Mouse (Mus musculus) hindbrain, postnatal 0 days (tissue): Measurements from ENCODE around the gene Zfpm1. TPM values are rescaled to one million over a fixed set of nuclear protein-coding genes. Genes with fewer than 3 reads are reported as not detected.

Source experiments
- ATAC-seq: fragments of 200-750 bp; cut with Nextera tagmentation; 2 replicates; pipeline ENCODE4 v1.8.0; 2017; ENCODE audit warnings: mild to moderate bottlenecking, moderate TSS enrichment, moderate library complexity
- DNase-seq: peaks from one replicate; pipeline ENCODE4 v3.0.0-alpha.2; 2015; ENCODE audit warnings: low spot score
- H3K27ac ChIP-seq: fragments of 300-500 bp; sonication (generic); 2 replicates; pipeline ENCODE4 v1.5.1; 2014; ENCODE audit warnings: mild to moderate bottlenecking
- H3K27me3 ChIP-seq: fragments of 300-500 bp; sonication (generic); 2 replicates; pipeline ENCODE4 v1.6.1; 2014; ENCODE audit warnings: low read length, mixed read lengths; ENCODE audit not compliant: insufficient read depth
- H3K36me3 ChIP-seq: fragments of 300-500 bp; sonication (generic); 2 replicates; pipeline ENCODE4 v1.6.1; 2014; ENCODE audit warnings: low read length, mixed read lengths; ENCODE audit not compliant: insufficient read depth
- H3K4me1 ChIP-seq: fragments of 300-500 bp; sonication (generic); 2 replicates; pipeline ENCODE4 v1.6.1; 2014; ENCODE audit warnings: antibody characterized with exemption, low read length, mixed read lengths; ENCODE audit not compliant: insufficient read depth
- H3K4me2 ChIP-seq: fragments of 300-500 bp; sonication (generic); 2 replicates; pipeline ENCODE4 v1.6.1; 2014; ENCODE audit warnings: low read depth, mild to moderate bottlenecking, low read length, moderate library complexity, mixed read lengths
- H3K4me3 ChIP-seq: fragments of 300-500 bp; sonication (generic); 2 replicates; pipeline ENCODE4 v1.5.1; 2014; ENCODE audit warnings: low read length
- H3K9ac ChIP-seq: fragments of 300-500 bp; sonication (generic); replicated peaks from 2 replicates; pipeline ENCODE4 v1.6.1; 2014; ENCODE audit warnings: mild to moderate bottlenecking, low read length, moderate library complexity, mixed read lengths
- H3K9me3 ChIP-seq: fragments of 300-500 bp; sonication (generic); 2 replicates; pipeline ENCODE4 v1.6.1; 2016; ENCODE audit warnings: low read length, mixed read lengths
- CTCF ChIP-seq: IDR thresholded peaks from 2 replicates; pipeline ENCODE4 v1.5.1; 2016; ENCODE audit warnings: antibody characterized with exemption, control low read depth, low read depth
- WGBS: fragments of 180-500 bp; shearing (Covaris S2); extraction: QIAGEN DNeasy Blood & Tissue Kit; methylation state at CpG from one replicate; pipeline ENCODE4 v1.1.7; 2014; 5-methylcytosine and 5-hydroxymethylcytosine counted together
- polyA plus RNA-seq: library from polyadenylated mRNA; unstranded; fragments of >200 nt; fragmentation: Nextera tagmentation; extraction: Ambion mirVana; gene quantifications from 2 replicates; pipeline ENCODE4 v1.2.1, GENCODE M21; 2015
- total RNA-seq: library from RNA; depleted of rRNA; stranded (reverse); fragments of >200 nt; gene quantifications from 2 replicates; pipeline ENCODE4 v1.2.3, GENCODE M21; 2014

Gene Zfpm1
- total and polyA plus RNA-seq, 2 experiments from 2014 or later, result 1.5 to 28.0 TPM

DNA sequence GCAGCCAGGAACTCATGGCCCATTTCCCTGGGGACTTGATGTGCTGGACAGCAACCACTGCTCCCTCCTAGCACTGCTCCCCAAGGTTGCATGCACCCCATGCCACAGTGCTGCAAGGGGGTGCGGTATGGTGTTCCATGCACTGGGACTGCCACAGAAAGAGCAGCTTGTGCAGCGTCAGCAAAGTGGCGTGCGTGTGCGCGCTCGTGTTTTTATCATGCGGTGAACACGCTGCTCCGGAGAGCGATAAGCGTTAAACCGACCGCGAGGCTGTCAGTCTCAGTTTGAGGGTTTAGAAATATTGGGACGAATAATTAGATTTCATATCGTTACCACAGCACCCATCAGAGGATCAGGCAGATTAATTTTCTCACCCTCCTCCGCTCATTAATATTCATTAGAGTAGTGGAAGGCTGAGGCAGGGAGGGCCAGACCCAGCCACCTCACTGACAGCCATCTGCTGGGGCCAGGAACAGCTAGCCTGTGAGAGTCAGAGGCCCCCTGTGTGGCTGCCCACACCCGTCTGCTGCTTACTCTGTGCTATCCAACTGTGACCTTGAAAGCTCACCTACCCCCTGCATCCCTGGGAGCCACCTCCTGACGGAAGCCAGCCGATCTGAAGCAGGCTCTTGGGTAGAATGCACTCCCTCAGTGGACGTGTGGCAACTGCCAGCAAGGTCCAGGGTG is 47.8 kb downstream of the Zfpm1 start:
- H3K4me1 ChIP-seq, result peaks cover 8% of the 10 kb centered on the region; the same call in 1 of the 2 replicates
- no peak for TF ChIP-seq CTCF
- H3K27me3 ChIP-seq, result no peaks in the 10 kb centered on the region
- no peak overlapping the region for H3K9ac ChIP-seq
- no peak overlapping the region for H3K27ac ChIP-seq
- H3K9me3 ChIP-seq, result no peaks in the 10 kb centered on the region
- ATAC-seq (0 out of 2 replicates have a peak, but pooled peaks have one; percentile 11), DNase-seq (peak; percentile 26)
- 54% methylated on average over 22 of the region's 22 CpGs for WGBS
- H3K36me3 ChIP-seq, result 0 out of 2 replicates have a peak, but pooled peaks cover 4% of the 10 kb centered on the region
- no peak overlapping the region for H3K4me2 ChIP-seq
- no peak overlapping the region for H3K4me3 ChIP-seq

GRCm38 (mm10) chr8:122330446-122331133 is 48.6 kb downstream of the Zfpm1 start:
- no peak for TF ChIP-seq CTCF
- 74% methylated on average over 12 of the region's 12 CpGs for WGBS
- no peak overlapping the region for H3K4me2 ChIP-seq
- DNase-seq (no peak), ATAC-seq (no peak)
- 0 out of 2 replicates have a peak, but pooled peaks cover 5% of the 10 kb centered on the region for H3K27me3 ChIP-seq
- 0 out of 2 replicates have a peak, but pooled peaks cover 4% of the 10 kb centered on the region for H3K36me3 ChIP-seq
- H3K9me3 ChIP-seq, result no peaks in the 10 kb centered on the region
- H3K9ac ChIP-seq, result no peak overlapping the region
- no peak overlapping the region for H3K4me3 ChIP-seq
- no peak overlapping the region for H3K27ac ChIP-seq
- peaks cover 11% of the 10 kb centered on the region for H3K4me1 ChIP-seq

GRCm38 (mm10) chr8:122331134-122331523 is 49.2 kb downstream of the Zfpm1 start:
- 0 out of 2 replicates have a peak, but pooled peaks cover 4% of the 10 kb centered on the region for H3K36me3 ChIP-seq
- H3K27ac ChIP-seq, result no peak overlapping the region
- no peak for DNase-seq
- TF ChIP-seq CTCF, result no peak
- no peak for ATAC-seq
- 0 out of 2 replicates have a peak, but pooled peaks cover 5% of the 10 kb centered on the region for H3K27me3 ChIP-seq
- no peak overlapping the region for H3K4me3 ChIP-seq
- H3K9ac ChIP-seq, result 0 out of 2 replicates have a peak overlapping the region, but pooled peaks have one; percentile 17
- no peak overlapping the region for H3K4me2 ChIP-seq
- no peaks in the 10 kb centered on the region for H3K9me3 ChIP-seq
- WGBS, result 43% methylated on average over 3 of the region's 3 CpGs
- peaks cover 11% of the 10 kb centered on the region for H3K4me1 ChIP-seq

- Histone ChIP-seq H3K9ac (no peak overlapping the region), H3K27ac (no peak overlapping the region), H3K9me3 (no peaks in the 10 kb centered on the region), H3K36me3 (0 out of 2 replicates have a peak, but pooled peaks cover 4% of the 10 kb centered on the region), H3K4me3 (no peak overlapping the region), H3K27me3 (0 out of 2 replicates have a peak, but pooled peaks cover 7% of the 10 kb centered on the region), H3K4me1 (peaks cover 8% of the 10 kb centered on the region; the same call in 1 of the 2 replicates), H3K4me2 (no peak overlapping the region)
- no peak for ATAC-seq
- DNase-seq, result peak; percentile 85
- peak; percentile 97 for TF ChIP-seq CTCF
- 63% methylated on average over 6 of the region's 6 CpGs for WGBS
Measured at GRCm38 (mm10) chr8:122332753-122333506, 51.0 kb downstream of the Zfpm1 start.

DNA sequence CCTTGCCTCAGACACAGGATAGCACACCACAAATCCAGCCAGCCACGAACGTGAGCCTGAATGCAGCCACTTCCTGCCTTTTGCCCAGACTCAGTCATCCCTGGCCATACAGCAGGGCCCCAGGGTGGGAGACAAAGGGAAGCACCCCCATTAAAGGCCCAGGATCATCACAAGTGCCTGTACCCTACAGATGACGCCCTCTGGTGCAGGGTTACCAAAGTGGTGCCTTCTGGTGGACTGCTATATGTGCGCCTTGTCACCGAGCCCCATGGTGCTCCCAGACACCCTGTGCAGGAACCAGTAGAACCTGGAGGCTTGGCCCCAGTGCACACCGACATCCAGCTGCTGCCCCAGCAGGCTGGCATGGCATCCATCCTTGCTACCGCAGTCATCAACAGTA is 51.6 kb downstream of the Zfpm1 start:
- WGBS, result 82% methylated on average over 7 of the region's 7 CpGs
- TF ChIP-seq CTCF, result no peak

More for the DNA sequence above, 51.6 kb downstream of the Zfpm1 start:
- H3K27ac ChIP-seq, result no peak overlapping the region
- H3K36me3 ChIP-seq, result 0 out of 2 replicates have a peak, but pooled peaks cover 4% of the 10 kb centered on the region
- no peaks in the 10 kb centered on the region for H3K9me3 ChIP-seq
- no peak overlapping the region for H3K4me2 ChIP-seq
- no peak overlapping the region for H3K9ac ChIP-seq
- DNase-seq, result no peak
- no peak overlapping the region for H3K4me3 ChIP-seq
- H3K4me1 ChIP-seq, result peaks cover 8% of the 10 kb centered on the region; the same call in 1 of the 2 replicates
- H3K27me3 ChIP-seq, result 0 out of 2 replicates have a peak, but pooled peaks cover 10% of the 10 kb centered on the region
- ATAC-seq, result no peak
